Mouse (Mus musculus) embryonic fibroblast, embryonic 13.5 days (primary cell): Measurements from ENCODE around the gene Cdkal1.

Source experiments
- CTCF ChIP-seq: IDR thresholded peaks from 2 replicates; pipeline ENCODE4 v1.5.1; 2011; ENCODE audit warnings: mild to moderate bottlenecking, control low read depth, low read length, moderate library complexity, borderline replicate concordance; ENCODE audit not compliant: insufficient read depth
- POLR2A ChIP-seq: IDR thresholded peaks from 2 replicates; pipeline ENCODE4 v1.6.1; 2011; ENCODE audit warnings: low read depth, mild to moderate bottlenecking, control low read depth, low read length, moderate library complexity

DNA sequence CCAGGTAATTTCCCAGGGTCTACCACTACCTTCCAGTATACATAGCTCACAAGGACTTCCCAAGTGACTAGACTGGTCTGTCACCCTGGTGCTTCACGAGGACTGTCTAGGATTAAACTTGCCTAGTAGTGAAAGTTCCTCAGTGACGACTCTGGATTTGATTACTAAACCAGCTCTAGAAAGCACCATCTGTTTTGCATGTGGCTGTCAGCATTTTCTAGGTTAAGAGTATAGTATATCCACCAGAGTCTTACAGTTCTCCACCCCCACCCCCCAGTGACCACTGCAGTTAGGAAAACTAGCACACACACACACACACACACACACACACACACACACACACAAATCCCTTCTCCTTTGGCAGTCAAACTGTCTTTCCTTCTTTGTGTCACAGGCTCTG lies 670.9 kb downstream of the Cdkal1 start:
- TF ChIP-seq CTCF, result no peak
- TF ChIP-seq POLR2A, result no peak
